Mouse (Mus musculus) kidney, postnatal 14 days (tissue): ENCODE results near the gene Gm11011.
"Not testable (repeated sequence)": the region's sequence is repeated elsewhere in the genome, so short reads cannot be mapped to it uniquely, and the experiment has no call there.

Source experiments
- DNase-seq: peaks from one replicate; pipeline ENCODE4 v3.0.0; 2022; ENCODE audit warnings: mixed read lengths

Gm11011 gene

DNA sequence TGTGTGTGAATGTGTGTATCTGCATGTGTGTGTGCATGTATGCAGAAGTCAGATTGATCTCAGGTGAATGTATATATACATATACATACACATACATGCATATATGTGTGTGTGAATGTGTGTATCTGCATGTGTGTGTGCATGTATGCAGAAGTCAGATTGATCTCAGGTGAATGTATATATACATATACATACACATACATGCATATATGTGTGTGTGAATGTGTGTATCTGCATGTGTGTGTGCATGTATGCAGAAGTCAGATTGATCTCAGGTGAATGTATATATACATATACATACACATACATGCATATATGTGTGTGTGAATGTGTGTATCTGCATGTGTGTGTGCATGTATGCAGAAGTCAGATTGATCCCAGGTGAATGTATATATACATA lies at the start of gene Gm11011:
Gene Gm11011, minus strand, starts transcription at position 101 of the 400 bp plus-strand sequence.
- not testable (repeated sequence) for DNase-seq

DNA sequence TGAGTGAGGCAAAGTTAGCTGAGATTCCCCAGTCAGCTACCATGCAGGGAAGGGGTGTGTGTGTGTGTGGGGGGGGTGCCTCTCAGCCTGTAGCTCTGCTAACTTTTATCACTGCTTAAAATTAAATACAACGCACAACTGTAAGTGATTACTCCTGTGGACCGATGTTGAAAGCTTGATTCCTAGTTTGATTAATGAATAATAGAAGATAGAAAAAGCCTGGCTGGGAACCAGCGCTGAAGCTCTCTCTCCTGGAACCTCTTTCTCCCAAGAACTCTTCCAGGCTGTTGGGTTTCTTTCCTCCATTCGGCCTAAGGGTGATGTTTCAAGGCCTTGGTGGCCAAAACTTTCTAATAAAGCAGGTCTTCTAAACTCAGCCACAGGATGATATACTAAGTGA lies 48.9 kb upstream of the Gm11011 start:
- peak; percentile 35 for DNase-seq

DNA sequence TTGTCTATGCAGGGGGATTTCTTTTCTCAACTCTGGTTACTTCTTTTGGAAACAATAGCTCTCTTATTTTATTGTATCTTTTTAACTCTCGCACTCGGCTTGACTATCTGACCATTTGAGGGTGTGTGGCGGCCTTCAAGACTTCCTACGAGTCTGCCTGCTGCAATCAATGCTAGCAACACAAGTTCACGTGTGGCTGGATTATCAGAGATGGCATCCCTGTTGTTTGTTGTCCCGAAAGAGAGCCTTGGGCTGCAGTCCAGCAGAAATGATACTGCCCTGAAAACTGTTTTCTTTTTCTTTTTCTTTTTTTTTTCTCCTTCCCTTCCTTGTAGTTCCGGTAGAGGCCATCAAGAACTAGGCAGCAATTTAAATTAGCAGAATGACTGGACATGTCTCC lies 47.9 kb upstream of the Gm11011 start:
- peak; percentile 25 for DNase-seq

DNA sequence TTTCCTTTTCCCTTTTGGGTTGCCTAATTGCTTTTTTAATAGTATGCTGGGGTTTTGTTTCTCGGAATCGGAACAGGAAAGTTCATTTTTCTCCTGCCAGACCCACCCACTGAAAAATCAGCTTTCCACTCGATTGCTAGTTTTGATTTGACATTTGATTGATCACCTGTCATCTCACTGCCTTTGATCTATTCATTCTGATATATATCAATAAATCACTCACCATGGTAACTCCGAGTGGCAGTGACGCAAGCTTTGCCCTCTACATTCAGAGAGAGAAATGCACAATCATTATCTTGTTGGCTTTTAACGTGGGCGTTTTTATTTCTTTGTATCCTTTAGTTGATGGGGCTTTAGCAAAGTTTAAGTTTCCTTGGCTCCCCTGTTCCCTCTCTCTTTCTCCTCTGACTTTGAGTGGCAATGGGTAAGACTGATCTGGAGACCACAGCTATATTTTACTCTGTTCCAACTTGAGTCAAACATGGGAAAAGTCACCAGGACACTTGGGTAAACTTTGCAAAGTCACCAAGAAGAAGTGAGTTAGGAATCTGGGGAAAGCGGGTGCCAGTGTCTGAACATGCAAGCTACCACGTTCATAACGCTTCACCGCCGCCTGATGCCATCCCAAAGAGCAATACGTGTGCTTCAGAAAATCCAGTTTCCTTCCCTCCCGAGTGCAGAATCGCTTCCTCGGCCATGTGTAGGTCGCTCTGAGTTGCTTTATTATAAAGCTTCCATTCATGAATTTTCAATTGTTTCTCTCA lies 47.3 kb upstream of the Gm11011 start:
- no peak for DNase-seq

DNA sequence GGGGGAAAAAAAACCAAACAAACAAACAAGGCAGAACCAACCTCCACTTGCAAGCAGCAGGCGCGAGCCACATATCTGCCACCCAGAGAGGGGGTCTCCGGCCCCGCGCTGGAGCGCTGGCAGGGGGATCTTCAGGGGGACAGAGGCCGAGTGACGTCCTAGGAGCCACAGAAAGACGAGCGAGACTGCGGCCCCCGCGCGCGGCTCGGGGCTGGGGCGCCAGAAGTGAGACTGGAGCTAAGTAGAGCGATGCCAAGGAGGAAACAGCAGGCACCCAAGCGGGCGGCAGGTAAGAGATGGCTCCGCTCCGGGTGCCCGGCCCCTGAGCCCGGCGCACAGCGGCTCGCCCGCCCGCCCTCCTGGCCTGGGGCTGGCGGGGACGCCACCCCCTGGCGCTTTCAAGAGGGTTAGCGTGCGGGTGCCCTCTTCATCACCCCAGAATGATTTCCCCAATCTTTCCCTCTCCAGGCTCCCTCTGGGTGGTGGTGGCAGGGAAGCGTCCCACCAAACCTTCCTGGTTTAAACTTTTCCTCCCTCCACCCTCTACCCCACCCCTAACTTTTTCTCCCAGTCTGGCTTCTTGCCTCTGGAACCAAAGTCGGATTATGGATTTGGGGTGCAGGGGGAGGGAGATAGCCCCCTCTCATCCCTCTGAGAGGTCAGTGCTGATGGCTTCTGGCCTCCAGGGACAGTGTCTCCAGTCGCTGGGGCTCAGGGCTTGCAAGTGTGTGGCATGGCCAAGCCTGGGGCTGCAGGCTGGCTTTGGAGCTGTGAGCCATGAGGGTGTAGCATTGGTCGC lies 46.1 kb upstream of the Gm11011 start:
- DNase-seq, result peak; percentile 52

DNA sequence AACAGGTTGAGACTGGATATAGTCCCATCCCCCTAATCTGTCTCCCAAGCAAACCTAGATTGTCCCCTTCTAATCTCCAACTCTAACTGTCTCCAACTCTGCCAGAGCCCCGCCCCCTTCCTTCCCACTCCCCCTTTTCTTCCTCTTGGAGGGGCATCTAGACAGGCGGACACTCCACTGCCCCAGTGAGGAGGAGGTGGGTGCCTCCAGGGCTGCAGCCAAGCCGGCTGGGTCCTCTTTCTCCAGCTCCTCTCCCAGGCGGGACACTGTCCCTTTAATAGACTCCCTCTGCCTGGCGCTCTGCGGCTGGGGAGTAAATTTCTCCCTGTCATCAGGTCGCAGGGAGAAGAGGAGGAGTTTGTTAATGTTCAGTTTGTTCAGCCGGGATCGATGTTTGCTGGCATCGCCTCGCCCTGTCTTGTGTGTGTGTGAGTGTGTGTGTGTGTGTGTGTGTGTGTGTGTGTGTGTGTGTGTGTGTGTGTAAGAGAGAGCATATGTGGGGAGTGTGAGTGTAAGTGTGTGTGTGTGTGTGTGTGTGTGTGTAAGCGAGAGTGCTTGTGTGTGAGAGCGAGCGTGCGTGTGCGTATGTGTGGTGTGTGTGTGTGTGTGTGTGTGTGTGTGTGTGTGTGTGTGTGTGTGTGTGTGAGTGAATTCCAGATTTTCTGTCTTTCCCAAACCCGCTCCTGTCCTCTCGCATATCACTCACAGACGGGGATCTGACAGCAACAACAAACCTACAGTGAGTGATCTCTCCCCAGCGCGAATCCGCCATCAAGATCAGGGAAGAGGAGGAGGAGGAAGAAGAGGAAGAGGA lies 45.0 kb upstream of the Gm11011 start, which contains the start of gene Tshz2:
Gene Tshz2, plus strand, starts transcription at position 676 of the 814 bp plus-strand sequence.
- DNase-seq, result peak; percentile 78

DNA sequence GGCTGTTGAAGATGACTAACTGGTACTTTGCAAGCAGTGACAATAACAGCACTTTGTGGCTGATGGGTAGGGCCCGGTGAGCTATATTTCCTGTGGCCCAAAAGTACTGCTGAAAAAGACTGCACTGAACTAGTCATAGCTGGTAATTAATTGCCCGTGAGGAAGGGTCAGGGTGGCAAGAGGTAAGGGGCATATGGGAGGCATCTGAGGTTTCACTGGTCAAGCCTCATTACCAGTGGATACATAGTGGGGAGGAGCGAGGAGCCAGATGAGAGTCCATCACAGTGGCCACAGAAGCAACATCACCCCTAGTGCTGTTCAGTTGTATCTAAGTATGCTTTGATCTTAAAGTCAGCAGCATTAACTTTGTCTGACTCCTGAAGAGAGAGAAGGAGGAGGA lies 42.5 kb upstream of the Gm11011 start:
- DNase-seq, result no peak

DNA sequence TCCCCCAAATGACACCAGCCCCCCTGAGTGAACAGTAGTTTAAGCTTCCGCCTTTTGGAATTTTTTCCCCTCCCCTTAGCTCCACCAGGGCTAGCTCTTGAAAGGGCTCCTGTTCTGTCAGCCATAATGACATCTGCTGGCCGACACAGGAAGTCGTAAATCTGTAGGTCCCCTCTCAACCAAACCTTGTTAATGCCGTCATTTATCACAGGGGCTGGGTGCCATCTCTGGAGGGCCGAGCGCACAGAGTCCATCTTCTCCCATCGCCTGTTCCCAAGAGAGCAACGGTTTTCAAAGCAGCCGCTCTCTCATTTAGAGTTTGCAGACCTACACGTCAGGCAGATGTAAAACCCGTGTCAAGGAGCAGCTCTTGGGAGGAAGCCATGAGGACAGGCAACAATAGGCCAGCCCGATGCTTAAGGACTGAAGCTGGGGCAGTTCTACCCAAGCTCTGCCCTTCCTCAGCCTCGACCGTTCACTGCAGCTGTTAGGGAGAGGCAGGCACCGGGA lies 33.7 kb upstream of the Gm11011 start:
- peak; percentile 68 for DNase-seq

DNA sequence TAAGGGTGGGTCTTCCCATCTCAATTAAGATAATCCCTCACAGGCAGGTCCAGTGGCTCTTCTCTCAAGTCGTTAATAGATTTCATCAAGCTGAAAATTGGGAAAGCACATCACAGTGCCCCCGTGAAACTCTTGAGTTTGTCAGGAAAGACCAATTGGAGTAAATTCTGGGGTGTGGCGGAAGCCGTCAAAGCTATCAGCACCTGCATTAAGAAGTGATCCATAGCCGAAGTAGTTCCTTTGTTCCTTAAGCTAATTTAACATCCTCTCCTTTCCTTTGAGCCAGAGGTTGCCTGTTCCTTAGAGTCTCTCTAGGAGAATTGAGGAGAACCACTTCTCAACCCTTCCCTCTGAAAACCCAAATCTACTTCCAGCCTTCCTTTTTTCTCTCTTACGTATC lies 28.5 kb upstream of the Gm11011 start:
- DNase-seq, result no peak

DNA sequence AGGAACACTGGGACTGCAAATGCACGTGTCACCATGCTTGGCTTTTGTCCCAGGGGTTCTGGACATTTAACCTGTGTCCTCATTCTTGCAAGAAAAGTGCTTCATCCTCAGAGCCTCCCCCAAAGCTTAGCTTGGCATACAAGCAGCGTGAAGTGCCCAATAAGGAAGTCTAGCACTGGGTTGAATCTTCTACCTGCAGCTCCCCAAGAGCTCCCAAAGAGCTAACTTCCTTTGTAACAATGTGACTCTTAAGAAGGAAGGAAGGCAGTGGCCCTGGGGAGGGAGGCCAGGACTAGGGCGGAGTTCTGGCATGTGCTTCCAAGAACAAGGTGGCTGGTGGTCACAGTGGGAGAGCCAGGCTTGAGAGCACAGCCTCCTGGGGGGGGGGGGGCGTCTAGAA lies 27.1 kb upstream of the Gm11011 start:
- DNase-seq, result no peak

DNA sequence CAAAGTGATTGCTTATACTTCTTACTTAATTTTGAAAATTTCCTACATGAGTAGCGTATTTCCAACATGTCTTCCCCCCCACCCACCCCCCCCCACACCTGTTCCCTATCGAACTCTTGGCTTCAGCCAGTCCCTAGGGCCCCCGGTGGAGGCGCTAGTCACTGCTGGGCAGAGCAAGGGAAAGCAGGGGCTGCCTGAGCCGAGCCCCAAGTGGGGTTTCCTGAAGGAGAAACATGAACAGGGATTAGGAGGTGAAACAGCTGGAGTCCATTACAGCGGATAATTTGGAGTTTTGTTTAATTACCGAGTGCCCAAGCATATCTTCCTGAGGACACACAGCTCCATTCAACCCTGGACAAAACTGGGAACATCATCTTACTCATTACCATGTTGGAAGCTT lies 24.0 kb upstream of the Gm11011 start:
- no peak for DNase-seq

DNA sequence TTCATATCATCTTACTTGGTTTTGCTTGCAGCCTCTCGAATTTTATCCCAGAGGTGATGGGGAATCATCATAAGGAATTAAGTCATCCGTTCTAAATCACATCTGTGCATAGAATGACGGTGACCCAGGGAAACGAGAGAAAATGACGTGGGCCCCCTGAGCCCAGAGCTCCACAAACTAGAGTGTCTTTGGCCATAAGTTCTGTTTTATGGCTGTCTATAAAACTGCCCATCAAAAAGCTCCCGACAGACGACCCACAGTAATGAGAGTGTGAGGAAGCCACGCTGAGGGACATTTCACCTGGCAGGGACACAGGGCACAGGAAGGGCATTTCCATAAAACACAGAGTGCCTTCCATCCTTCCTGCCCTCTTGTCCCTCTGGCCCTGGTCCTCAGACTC lies 23.3 kb upstream of the Gm11011 start:
- DNase-seq, result no peak

DNA sequence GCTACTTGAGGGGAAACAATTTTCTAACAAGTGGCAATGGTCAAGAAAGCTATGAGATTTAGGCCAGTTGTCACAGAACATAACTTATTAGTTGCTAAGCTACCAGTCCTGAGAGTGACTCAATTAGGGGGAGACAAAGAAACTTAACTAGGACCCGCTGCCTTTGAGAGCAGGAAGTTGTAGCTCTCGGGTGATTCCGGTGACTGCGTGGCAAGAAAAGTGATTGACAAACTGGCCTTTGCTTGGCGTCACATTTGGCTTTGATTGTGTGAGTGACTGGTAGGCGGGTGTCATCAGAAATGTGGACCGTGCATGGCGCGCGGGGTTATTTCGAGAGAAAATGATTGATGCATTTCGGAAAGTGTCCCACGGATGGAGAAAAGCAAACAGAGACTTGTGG lies 22.4 kb upstream of the Gm11011 start:
- no peak for DNase-seq

DNA sequence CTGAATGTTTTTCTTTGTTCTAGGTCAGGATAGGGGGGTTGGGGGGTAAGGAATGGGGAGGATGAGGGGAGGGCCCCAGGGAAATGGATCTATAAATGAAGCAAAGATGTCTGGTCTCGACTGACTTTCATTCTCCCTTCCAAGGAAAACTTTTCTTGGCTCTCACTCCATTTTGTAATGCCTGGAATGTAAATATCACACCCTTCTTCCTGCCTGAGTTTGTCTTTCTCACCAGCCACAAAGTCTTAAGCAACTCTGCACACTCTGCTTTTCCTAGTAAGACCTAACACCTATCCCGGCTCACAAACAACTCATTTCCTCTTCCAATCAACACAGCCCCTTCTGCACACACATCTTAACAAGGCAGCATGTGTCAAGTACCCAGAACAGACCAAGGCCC lies 20.2 kb upstream of the Gm11011 start:
- DNase-seq, result no peak

DNA sequence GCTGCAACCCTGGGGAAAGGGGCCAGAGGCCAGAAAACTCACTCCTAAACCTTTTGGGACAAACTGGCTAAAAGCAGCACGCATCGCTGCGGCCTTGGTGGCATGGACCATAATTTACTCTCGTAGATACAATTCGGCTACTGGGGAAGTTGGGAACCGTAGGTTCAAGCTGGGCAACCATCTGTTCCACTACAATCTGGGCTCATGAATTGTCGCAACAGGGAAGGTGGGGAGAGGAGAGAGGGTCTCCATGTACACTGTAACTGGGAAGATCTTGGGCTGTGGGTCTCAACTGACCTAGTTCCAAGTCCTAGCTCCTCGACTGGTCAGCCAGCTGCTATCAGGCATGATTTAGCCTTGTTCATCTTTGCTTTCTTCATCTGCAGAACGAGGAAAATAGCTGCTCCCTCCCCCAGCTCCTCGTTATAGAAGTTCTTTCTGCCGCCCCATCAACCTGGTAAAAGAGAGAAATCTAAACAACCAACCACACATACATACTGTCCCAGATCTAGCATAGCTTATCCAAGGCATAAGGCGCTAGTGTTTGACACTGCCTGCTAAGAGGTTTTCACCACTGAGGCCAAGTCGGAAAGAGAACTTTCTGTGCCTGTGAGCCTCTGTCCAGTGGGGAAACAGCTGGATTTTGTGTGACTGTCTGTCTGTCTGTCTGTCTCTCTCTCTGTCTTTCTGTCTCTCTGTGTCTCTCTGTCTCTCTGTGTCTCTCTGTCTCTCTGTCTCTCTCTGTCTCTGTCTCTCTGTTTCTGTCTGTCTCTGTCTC lies 19.5 kb upstream of the Gm11011 start:
- no peak for DNase-seq

DNA sequence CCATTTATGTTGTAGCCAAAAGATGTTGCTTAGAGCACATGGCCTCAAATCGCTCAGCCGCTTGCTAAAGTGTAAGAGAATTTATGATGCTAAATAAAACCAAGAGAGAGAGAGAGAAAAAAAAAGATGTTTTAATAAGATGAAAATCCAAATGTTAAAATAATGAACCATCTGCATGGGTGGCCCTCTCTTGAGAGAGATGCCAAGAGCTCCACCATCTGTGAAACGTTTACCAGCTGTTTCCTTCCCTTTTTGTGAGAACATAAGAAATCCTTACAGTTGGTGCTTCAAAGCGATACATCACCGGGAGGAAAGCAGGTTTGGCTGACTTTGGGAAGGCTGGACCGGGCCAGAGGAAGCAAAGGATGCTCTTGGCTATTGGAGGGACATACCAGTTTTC lies 12.6 kb upstream of the Gm11011 start:
- no peak for DNase-seq

DNA sequence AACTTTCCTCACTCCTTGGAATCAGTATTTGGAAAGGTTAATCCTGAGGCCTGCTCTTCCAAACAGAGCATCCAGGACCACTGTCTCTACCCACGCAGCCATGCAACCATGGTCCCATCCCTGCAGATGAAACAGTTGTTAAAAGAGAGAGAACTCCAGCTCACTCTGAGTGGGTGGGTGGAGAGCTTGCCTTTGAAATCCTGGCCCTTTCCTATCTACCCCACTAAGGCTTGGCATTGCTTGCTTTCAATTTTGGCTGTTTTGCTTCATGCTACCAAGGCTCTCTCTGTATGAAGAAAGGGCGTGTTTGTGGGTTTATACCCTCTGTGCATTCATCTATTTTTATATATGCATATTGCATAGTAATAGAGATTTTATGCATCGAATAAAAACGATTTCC lies 12.0 kb upstream of the Gm11011 start:
- no peak for DNase-seq

DNA sequence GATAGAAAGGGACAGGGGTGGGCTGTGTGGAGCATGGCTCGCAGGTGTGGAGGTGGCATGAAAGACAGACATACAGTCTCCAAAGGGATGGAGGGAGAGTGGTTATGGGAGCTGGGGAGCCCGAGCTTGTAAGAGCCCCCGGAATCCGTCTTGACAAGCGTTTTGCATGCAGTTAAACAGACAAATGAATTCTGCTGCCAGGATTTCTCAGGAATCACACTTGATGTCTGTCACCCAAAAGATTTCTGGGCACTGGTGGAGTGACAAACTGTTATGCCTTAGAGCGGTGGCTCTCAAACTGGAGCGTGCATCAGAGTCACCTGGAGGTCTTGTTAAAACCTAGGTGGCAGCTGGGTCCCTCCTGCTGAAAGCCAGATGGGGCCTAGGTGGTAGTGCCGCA lies 10.4 kb upstream of the Gm11011 start:
- no peak for DNase-seq

DNA sequence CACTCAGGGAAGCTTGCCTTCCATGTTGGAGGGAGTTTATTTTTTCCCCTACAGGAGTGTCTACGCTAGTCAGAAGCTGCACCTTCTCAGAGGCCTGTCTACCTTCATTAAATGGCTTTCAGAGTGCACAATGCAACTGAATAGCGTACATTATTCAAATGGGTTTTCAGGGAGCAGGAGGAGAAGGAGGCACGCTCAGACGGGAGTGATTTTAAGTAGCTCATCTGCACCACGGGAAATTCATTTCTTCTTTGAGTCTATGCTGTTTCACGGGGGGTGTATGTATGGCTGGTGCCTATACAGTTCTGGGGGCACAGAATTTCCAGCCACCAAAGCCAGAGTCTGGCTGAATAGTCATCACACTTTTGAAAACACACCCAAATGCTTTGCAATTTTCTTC lies 9.8 kb upstream of the Gm11011 start:
- DNase-seq, result no peak

DNA sequence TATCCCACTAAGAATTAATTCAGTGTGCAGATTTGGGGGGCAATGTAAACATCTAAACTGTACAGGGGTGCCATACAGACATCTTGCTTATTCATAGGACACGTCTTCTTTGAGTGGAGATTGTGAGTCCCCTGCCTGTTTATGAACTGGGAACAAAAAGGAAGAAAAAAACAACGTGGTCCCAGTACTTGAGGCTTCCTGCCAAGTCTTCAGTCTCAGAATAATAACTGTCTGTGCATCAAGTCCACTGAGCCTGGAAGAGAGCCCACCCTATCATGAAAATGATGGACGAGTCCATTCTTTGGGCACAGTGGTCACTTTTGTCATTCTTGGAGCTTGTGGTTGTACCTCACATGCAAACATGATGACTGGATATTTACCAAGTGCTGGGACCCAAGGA lies 6.2 kb upstream of the Gm11011 start:
- DNase-seq, result no peak

DNA sequence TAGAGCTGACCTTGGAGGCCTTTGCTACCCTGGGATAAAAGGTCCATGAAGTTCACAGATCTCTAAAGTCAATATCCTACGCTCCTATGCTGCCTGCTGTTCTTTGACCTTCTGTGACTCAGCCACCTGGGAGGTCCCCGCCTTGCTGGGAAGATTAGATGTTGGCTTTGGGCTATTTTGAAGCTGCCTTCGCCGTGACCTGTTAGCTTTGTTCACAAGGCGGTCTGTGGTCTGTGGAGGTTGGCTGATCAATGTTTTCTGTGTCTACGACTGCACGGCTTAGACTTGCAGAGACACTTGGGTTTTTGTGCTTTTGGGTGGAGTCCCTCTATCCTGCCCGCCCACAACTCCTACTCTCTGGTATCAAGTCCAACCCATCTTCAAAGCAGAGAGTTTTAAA lies 2.9 kb upstream of the Gm11011 start:
- DNase-seq, result no peak

DNA sequence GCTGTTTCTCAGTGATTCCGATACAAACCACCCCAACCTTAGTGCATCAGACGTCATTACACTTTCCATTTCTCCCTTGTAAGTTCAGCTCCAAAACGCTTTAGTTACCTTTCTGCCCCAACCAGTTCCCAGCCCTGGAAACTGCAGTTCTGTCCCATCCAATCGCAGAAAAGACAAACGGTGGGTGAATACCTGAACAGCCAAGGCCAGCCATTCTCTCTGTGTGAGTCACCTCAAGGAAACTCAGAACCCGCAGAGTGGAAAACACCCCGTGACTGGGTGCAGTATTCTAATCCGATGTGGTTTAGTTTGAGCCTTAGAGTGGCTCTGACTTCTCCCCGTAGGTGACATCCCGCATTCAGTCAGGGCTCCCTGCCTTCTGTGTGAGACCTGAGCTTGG lies 2.2 kb upstream of the Gm11011 start:
- DNase-seq, result no peak
